Mouse (Mus musculus) cortical plate, adult 2 months (tissue): ENCODE measurements at regions not wholly inside any gene's neighbourhood (a gene's known extent, or its start where the extent isn't known, plus 50 kb on each side); places are given as distances from the start of the nearest gene placed in this dataset.

Experiments used
- H3K27ac ChIP-seq: fragments of 200-500 bp; 2 replicates; pipeline ENCODE4 v1.5.1; 2012; ENCODE audit warnings: low read length, control low read depth, inconsistent platforms; ENCODE audit not compliant: insufficient read depth
- H3K4me1 ChIP-seq: fragments of 200-500 bp; 2 replicates; pipeline ENCODE4 v1.6.1; 2011; ENCODE audit warnings: low read length; ENCODE audit not compliant: control insufficient read depth, insufficient read depth
- H3K4me3 ChIP-seq: fragments of 200-500 bp; 2 replicates; pipeline ENCODE4 v1.5.1; 2011; ENCODE audit warnings: mild to moderate bottlenecking, low read length, control low read depth; ENCODE audit not compliant: insufficient read depth
- CTCF ChIP-seq: fragments of 200-500 bp; IDR thresholded peaks from 2 replicates; pipeline ENCODE4 v1.5.1; 2011; ENCODE audit warnings: mild to moderate bottlenecking, control low read depth, low read length; ENCODE audit not compliant: insufficient read depth; ENCODE audit errors: extremely low read depth
- POLR2A ChIP-seq: fragments of 200-500 bp; IDR thresholded peaks from 2 replicates; pipeline ENCODE4 v1.6.1; 2011; ENCODE audit warnings: mild to moderate bottlenecking, low read length, control low read depth; ENCODE audit not compliant: insufficient read depth; ENCODE audit errors: extremely low read depth

- Histone ChIP-seq H3K4me3 (no peak overlapping the region), H3K4me1 (no peaks in the 10 kb centered on the region), H3K27ac (no peak overlapping the region)
- no peak for TF ChIP-seq CTCF
- TF ChIP-seq POLR2A = no peak
Observed at GRCm38 (mm10) chr1:78050231-78050630, 146.7 kb downstream of the Pax3 start.

- TF ChIP-seq CTCF (no peak), POLR2A (no peak)
- Histone ChIP-seq H3K4me1 (no peaks in the 10 kb centered on the region), H3K27ac (no peak overlapping the region), H3K4me3 (no peak overlapping the region)
Observed at GRCm38 (mm10) chr1:78032336-78032735, 164.6 kb downstream of the Pax3 start.

- no peak overlapping the region for H3K4me3 ChIP-seq
- H3K27ac ChIP-seq = no peak overlapping the region
- H3K4me1 ChIP-seq = no peaks in the 10 kb centered on the region
- TF ChIP-seq POLR2A (no peak), CTCF (no peak)
Observed at GRCm38 (mm10) chr1:78021766-78022165, 175.2 kb downstream of the Pax3 start.

- H3K27ac ChIP-seq = no peak overlapping the region
- H3K4me3 ChIP-seq = no peak overlapping the region
- TF ChIP-seq CTCF (no peak), POLR2A (no peak)
- H3K4me1 ChIP-seq = no peaks in the 10 kb centered on the region
Observed at GRCm38 (mm10) chr1:78021014-78021413, 175.9 kb downstream of the Pax3 start.

- no peaks in the 10 kb centered on the region for H3K4me1 ChIP-seq
- no peak for TF ChIP-seq POLR2A
- TF ChIP-seq CTCF = no peak
- H3K4me3 ChIP-seq = no peak overlapping the region
- no peak overlapping the region for H3K27ac ChIP-seq
Observed at GRCm38 (mm10) chr1:78017949-78018617, 178.9 kb downstream of the Pax3 start.

- TF ChIP-seq POLR2A = no peak
- no peak for TF ChIP-seq CTCF
- H3K4me3 ChIP-seq = no peak overlapping the region
- H3K4me1 ChIP-seq = no peaks in the 10 kb centered on the region
- H3K27ac ChIP-seq = no peak overlapping the region
Observed at GRCm38 (mm10) chr1:78016541-78017267, 180.2 kb downstream of the Pax3 start.

- Histone ChIP-seq H3K4me1 (no peaks in the 10 kb centered on the region), H3K27ac (no peak overlapping the region), H3K4me3 (no peak overlapping the region)
- TF ChIP-seq CTCF = no peak
Observed at GRCm38 (mm10) chr1:78015999-78016398, 180.9 kb downstream of the Pax3 start.

- TF ChIP-seq CTCF (no peak), POLR2A (no peak)
- no peak overlapping the region for H3K4me3 ChIP-seq
- no peaks in the 10 kb centered on the region for H3K4me1 ChIP-seq
- H3K27ac ChIP-seq = no peak overlapping the region
Observed at GRCm38 (mm10) chr1:78013396-78013795, 183.5 kb downstream of the Pax3 start.

- H3K4me3 ChIP-seq = no peak overlapping the region
- TF ChIP-seq POLR2A (no peak), CTCF (no peak)
- H3K27ac ChIP-seq = no peak overlapping the region
- no peaks in the 10 kb centered on the region for H3K4me1 ChIP-seq
Observed at GRCm38 (mm10) chr1:78008811-78009410, 188.0 kb downstream of the Pax3 start.

- no peak overlapping the region for H3K4me3 ChIP-seq
- H3K27ac ChIP-seq = no peak overlapping the region
- no peak for TF ChIP-seq POLR2A
- no peak for TF ChIP-seq CTCF
- H3K4me1 ChIP-seq = no peaks in the 10 kb centered on the region
Observed at GRCm38 (mm10) chr1:78004376-78004775, 192.6 kb downstream of the Pax3 start.
